Mouse (Mus musculus) common myeloid progenitor, adult 5-6 weeks (primary cell): Measurements from ENCODE around the gene Gm21985. TPM values are rescaled to one million over a fixed set of nuclear protein-coding genes. Genes with fewer than 3 reads are reported as not detected.
A peak's percentile ranks its signal among the peaks of the same experiment; 100 is the strongest.

Experiments used
- ATAC-seq: replicated peaks from 2 replicates; pipeline ENCODE4 v1.8.0; 2016; ENCODE audit warnings: low read depth, mild to moderate bottlenecking, moderate TSS enrichment, inconsistent platforms; ENCODE audit not compliant: poor library complexity, severe bottlenecking
- total RNA-seq: library from RNA; stranded (forward); fragments of 200-1000, 187-1606 nt; gene quantifications from 2 replicates; pipeline ENCODE4 v1.2.3, GENCODE M21; 2017

Gene Gm21985
- total RNA-seq, 1 experiment from 2014 or later: not detected

GRCm38 (mm10) chr2:112315638-112316037, 49.5 kb downstream of the Gm21985 start:
- no peak for ATAC-seq

- no peak for ATAC-seq
These were observed 52.1 kb downstream of the Gm21985 start for GRCm38 (mm10) chr2:112318227-112318626.

- no peak for ATAC-seq
These were observed 52.8 kb downstream of the Gm21985 start for GRCm38 (mm10) chr2:112318905-112319304.

GRCm38 (mm10) chr2:112328069-112328777, 62.1 kb downstream of the Gm21985 start:
- ATAC-seq: 0 out of 2 replicates have a peak, but pooled peaks have one; percentile 29

- ATAC-seq: no peak
These were observed 66.2 kb downstream of the Gm21985 start for GRCm38 (mm10) chr2:112332051-112332898.

GRCm38 (mm10) chr2:112337211-112337610, 71.1 kb downstream of the Gm21985 start:
- no peak for ATAC-seq

GRCm38 (mm10) chr2:112339736-112340135, 73.6 kb downstream of the Gm21985 start:
- ATAC-seq: peak; percentile 74

- no peak for ATAC-seq
These were observed 75.0 kb downstream of the Gm21985 start for GRCm38 (mm10) chr2:112341117-112341516.

GRCm38 (mm10) chr2:112348246-112348645, 82.1 kb downstream of the Gm21985 start:
- ATAC-seq: no peak

- no peak for ATAC-seq
These were observed 87.8 kb downstream of the Gm21985 start for GRCm38 (mm10) chr2:112353685-112354455.

GRCm38 (mm10) chr2:112359611-112360010, 93.5 kb downstream of the Gm21985 start:
- no peak for ATAC-seq

GRCm38 (mm10) chr2:112360012-112360780, 94.1 kb downstream of the Gm21985 start:
- ATAC-seq: no peak

GRCm38 (mm10) chr2:112360781-112361169, 94.7 kb downstream of the Gm21985 start:
- no peak for ATAC-seq

- peak; percentile 24 for ATAC-seq
These were observed 101.1 kb downstream of the Gm21985 start for GRCm38 (mm10) chr2:112367222-112367621.

- peak; percentile 94 for ATAC-seq
These were observed 101.9 kb downstream of the Gm21985 start, which contains the start of gene Emc4 for GRCm38 (mm10) chr2:112367726-112368673. Gene Emc4 (minus strand): TSS chr2:112368027.

GRCm38 (mm10) chr2:112369941-112370340, 103.8 kb downstream of the Gm21985 start:
- no peak for ATAC-seq

- ATAC-seq: no peak
These were observed 107.0 kb downstream of the Gm21985 start for GRCm38 (mm10) chr2:112373141-112373540.

- ATAC-seq: peak; percentile 47
These were observed 108.5 kb downstream of the Gm21985 start for GRCm38 (mm10) chr2:112374610-112375009.
